Mouse (Mus musculus): ENCODE measurements around the gene Armcx2. TPM values are rescaled to one million over a fixed set of nuclear protein-coding genes. Genes with fewer than 3 reads are reported as not detected.
"Not testable (repeated sequence)": the region's sequence is repeated elsewhere in the genome, so short reads cannot be mapped to it uniquely, and the experiment has no call there.

Gene Armcx2
- total RNA-seq (2015) (1.7 and 1.8 TPM in 2 replicates), total RNA-seq (2017) (0.81 TPM in 2 replicates)

- ATAC-seq (ENCODE audit: poor library complexity, severe bottlenecking), result peak; percentile 77
These were observed at the start of gene Armcx2 for GRCm38 (mm10) chrX:134808755-134809224. Gene Armcx2, minus strand, starts transcription at chrX:134809221.

DNA sequence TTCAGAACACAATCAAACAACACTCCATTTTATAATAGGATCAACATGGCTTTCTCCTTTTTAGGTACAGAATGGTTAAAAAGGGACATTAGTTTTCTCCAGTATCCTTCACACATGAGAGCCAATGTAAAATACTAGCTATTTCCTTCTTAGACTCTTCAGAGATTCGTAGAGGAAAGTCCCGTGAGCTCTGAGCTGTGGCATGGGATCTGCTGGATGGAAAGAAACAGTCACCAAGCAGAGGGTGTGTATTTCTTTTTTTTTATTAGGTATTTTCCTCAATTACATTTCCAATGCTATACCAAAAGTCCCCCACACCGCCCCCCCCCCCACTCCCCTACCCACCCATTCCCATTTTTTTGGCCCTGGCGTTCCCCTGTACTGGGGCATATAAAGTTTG lies 40.6 kb upstream of the Armcx2 start:
- no peak for ATAC-seq (ENCODE audit: poor library complexity, severe bottlenecking)

- ATAC-seq (ENCODE audit: poor library complexity, severe bottlenecking), result no peak
These were observed 35.4 kb upstream of the Armcx2 start for GRCm38 (mm10) chrX:134844424-134844823.

- ATAC-seq (ENCODE audit: poor library complexity, severe bottlenecking), result no peak
These were observed 21.5 kb upstream of the Armcx2 start for GRCm38 (mm10) chrX:134830508-134830907.

DNA sequence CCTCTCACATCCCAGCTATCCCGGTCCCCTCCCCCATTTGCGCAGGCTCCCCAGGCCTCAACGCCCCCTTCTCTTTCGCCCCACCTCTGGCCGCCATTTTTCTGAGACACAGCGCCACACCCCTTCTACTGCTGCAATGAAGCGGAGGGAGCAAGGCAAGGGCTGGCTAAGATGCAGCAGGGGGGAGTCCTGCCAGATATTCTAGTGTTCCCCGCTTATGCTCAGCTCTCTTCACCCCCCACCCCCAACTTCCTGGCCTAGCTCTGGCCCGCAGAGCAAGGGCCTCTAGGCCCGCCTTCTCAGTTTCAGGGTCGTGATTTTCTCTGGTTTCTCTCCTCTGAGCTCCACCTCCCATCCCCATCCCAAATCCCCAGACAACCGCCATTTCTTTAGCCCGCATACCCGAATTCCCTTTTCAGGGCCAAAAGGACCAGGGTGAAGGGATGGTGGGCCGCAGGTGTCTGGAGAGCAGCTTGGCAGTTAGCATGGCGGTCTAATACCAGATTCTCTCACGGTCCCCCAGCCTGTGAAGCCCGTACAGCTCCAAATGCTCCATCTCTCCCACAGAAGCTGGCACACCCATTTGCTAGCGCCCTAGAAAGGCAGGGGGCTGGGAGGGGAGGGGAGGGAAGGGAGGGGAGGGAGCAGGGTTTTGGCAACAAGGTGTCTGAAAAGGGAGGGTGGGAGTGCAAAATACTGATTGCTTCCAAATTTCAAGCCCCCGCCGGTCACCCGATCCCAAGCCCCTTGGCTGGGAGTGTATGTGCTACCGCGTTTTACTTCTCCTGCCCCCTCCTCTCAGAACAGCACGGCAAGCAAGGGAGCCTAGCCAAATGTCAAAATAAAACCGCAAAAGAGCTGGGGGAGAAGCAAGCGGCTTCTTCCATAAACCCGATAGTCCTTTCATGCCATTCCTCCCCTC lies 927 bp downstream of the Armcx2 start:
- ATAC-seq (ENCODE audit: poor library complexity, severe bottlenecking), result peak; percentile 49

DNA sequence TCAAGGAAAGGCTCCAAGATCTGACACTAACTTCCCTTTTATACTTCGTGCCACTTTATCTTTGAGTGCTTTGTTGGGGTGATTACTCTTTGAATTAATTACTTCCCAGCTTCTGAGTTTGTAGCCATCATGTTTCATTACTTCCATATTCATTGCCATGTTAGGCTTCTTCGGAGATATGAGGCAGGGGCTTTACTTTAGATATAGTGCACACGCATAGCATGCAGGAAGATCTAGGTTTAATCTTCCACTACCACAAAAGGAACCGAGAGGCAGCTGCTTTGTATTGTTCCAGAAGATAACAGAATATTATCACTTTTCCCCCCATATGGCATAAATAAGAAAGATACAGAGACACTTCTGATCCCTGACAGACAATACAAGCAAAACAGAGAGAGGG lies 21.3 kb downstream of the Armcx2 start:
- ATAC-seq (ENCODE audit: poor library complexity, severe bottlenecking), result no peak

DNA sequence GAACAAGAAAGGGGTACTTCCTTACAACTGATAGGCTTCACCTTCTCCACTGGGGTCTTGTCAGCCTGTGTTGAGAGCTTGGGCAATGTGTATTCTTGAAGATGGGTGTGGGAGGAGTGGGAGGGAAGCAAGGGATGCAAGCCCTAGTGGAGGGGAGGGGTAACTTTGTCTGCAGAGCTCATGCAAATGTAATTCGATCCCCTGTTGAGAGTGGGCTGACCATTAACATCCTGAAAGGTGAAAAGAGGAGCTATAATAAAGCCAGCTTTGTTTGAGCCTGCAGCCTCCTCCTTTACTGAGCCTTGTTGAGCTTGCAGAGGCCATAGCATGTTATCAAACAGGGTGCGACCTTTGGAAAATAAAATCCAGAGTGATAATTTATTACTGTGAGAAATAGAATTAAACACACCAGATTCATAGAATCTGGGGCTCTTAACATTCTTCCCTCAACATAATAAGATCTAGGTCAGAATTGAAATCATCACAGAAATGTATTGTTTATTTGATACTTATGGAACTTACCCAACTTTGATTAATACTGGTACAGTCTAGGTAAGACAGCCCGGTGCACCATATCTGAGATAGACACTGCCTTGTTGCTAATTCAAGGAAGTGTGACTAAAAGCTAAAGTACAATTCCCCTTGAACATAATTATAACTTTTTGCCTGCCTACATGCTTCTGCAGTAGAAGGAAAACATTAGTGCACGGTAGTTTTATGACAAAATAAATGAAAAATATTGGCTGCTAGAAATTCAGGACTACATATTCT lies 45.4 kb downstream of the Armcx2 start:
- ATAC-seq (ENCODE audit: poor library complexity, severe bottlenecking), result not testable (repeated sequence)

GRCm38 (mm10) chrX:134757293-134757995 lies 51.6 kb downstream of the Armcx2 start:
- ATAC-seq (ENCODE audit: poor library complexity, severe bottlenecking), result no peak

- peak; percentile 83 for ATAC-seq (ENCODE audit: poor library complexity, severe bottlenecking)
These were observed 52.4 kb downstream of the Armcx2 start, which contains the start of gene Armcx3 for GRCm38 (mm10) chrX:134756434-134757292. Gene Armcx3, plus strand, starts transcription at chrX:134756595.

Other genes with a start within 250 kb of the Armcx2 start
- gene Btk, start 225.7 kb downstream of the Armcx2 start, total RNA-seq (2015), result 54.9 and 56.9 TPM in 2 replicates
- 57.7 and 63.3 TPM in 2 replicates for gene Btk, start 225.7 kb downstream of the Armcx2 start, total RNA-seq (2017)
- 854 and 930 TPM in 2 replicates for gene Rpl36a, start 223.6 kb downstream of the Armcx2 start, total RNA-seq (2015)
- 3,467 and 4,087 TPM in 2 replicates for gene Rpl36a, start 223.6 kb downstream of the Armcx2 start, total RNA-seq (2017)
- gene Gla, start 208.1 kb downstream of the Armcx2 start, total RNA-seq (2015), result 11.5 and 11.6 TPM in 2 replicates
- gene Gla, start 208.1 kb downstream of the Armcx2 start, total RNA-seq (2017), result 16.2 and 17.4 TPM in 2 replicates
- gene Hnrnph2, start 208.0 kb downstream of the Armcx2 start, total RNA-seq (2015), result 63.0 and 67.6 TPM in 2 replicates
- 122 and 132 TPM in 2 replicates for gene Hnrnph2, start 208.0 kb downstream of the Armcx2 start, total RNA-seq (2017)
- gene Armcx4, start 122.7 kb downstream of the Armcx2 start, total RNA-seq (2015), result 0.04 and 0.23 TPM in 2 replicates
- 0.26 and 0.65 TPM in 2 replicates for gene Armcx4, start 122.7 kb downstream of the Armcx2 start, total RNA-seq (2017)
- 0.20 and 0.59 TPM in 2 replicates for gene Armcx1, start 91.3 kb downstream of the Armcx2 start, total RNA-seq (2015)
- gene Armcx1, start 91.3 kb downstream of the Armcx2 start, total RNA-seq (2017), result 0.20 and 0.51 TPM in 2 replicates
- 0.54 and 0.64 TPM in 2 replicates for gene Armcx6, start 57.8 kb downstream of the Armcx2 start, total RNA-seq (2015)
- gene Armcx6, start 57.8 kb downstream of the Armcx2 start, total RNA-seq (2017), result 0.66 and 3.0 TPM in 2 replicates
- gene Armcx3, start 52.6 kb downstream of the Armcx2 start, total RNA-seq (2015), result 11.8 and 12.2 TPM in 2 replicates
- 8.9 and 9.3 TPM in 2 replicates for gene Armcx3, start 52.6 kb downstream of the Armcx2 start, total RNA-seq (2017)
- gene Nxf2, start 155.5 kb upstream of the Armcx2 start, total RNA-seq (2015), result 0.22 TPM in 1 of 2 replicates, not detected in the other
- 0.26 TPM in 1 of 2 replicates, not detected in the other for gene Nxf2, start 155.5 kb upstream of the Armcx2 start, total RNA-seq (2017)
- gene Zmat1, start 200.0 kb upstream of the Armcx2 start, total RNA-seq (2015), result 3.0 and 3.1 TPM in 2 replicates
- gene Zmat1, start 200.0 kb upstream of the Armcx2 start, total RNA-seq (2017), result 0.62 and 1.2 TPM in 2 replicates

Measured in megakaryocyte, adult 5-6 weeks (primary cell).